Mouse (Mus musculus): ENCODE measurements around the gene Tsc2.
A peak's percentile ranks its signal among the peaks of the same experiment; 100 is the strongest.

Gene Tsc2

GRCm38 (mm10) chr17:24565092-24565491, 67.3 kb downstream of the Tsc2 start:
- no peak for DNase-seq

GRCm38 (mm10) chr17:24564422-24564821, 68.0 kb downstream of the Tsc2 start:
- no peak for DNase-seq

GRCm38 (mm10) chr17:24563638-24564037, 68.8 kb downstream of the Tsc2 start:
- no peak for DNase-seq

GRCm38 (mm10) chr17:24561592-24561991, 70.8 kb downstream of the Tsc2 start:
- DNase-seq = no peak

GRCm38 (mm10) chr17:24560301-24561028, 72.0 kb downstream of the Tsc2 start:
- peak; percentile 31 for DNase-seq

- DNase-seq = peak; percentile 54
Measured at GRCm38 (mm10) chr17:24559146-24559545, 73.3 kb downstream of the Tsc2 start.

- peak; percentile 55 for DNase-seq
Measured at GRCm38 (mm10) chr17:24558600-24559099, 73.8 kb downstream of the Tsc2 start.

GRCm38 (mm10) chr17:24557091-24557490, 75.3 kb downstream of the Tsc2 start:
- peak; percentile 53 for DNase-seq

GRCm38 (mm10) chr17:24551050-24551444, 81.4 kb downstream of the Tsc2 start:
- no peak for DNase-seq

- peak; percentile 65 for DNase-seq
Measured at GRCm38 (mm10) chr17:24550416-24551049, 81.9 kb downstream of the Tsc2 start.

- DNase-seq = peak; percentile 99
Measured at GRCm38 (mm10) chr17:24549618-24550415, 82.6 kb downstream of the Tsc2 start, which contains the start of gene Pkd1. Gene Pkd1 (plus strand): TSS chr17:24549834.

- DNase-seq = peak; percentile 80
Measured at GRCm38 (mm10) chr17:24548921-24549617, 83.4 kb downstream of the Tsc2 start.

GRCm38 (mm10) chr17:24548435-24548834, 84.0 kb downstream of the Tsc2 start:
- no peak for DNase-seq

GRCm38 (mm10) chr17:24546234-24546633, 86.2 kb downstream of the Tsc2 start:
- no peak for DNase-seq

Measured in lung, postnatal 14 days (tissue).